Mouse (Mus musculus) cerebellum, adult 11 months (tissue): ENCODE data around the gene Klhl35.

Experiments used
- DNase-seq: peaks from one replicate; pipeline ENCODE4 v3.0.0; 2022

Klhl35 gene

DNA sequence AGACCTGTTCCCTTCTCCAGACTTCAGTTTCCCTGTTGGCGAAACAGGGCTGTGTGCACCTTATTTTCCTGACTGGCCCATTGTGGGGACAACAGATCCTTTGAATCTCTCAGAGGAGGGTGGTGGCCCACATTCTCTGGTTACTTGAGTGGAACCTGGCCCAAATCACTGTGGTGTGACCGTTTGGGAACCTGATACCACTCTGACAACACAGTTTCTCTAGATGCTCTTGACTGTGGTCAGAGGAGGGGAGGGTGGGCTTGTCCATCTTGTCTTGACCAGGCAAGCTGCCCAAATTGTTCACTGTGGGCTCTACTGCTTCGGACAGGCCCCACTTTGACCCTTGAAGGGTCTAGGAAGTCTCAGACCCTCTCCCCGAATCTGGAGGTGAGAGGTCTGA is 11.8 kb upstream of the Klhl35 start:
- no peak for DNase-seq

- no peak for DNase-seq
These were observed 7.0 kb upstream of the Klhl35 start for GRCm38 (mm10) chr7:99458849-99459248.

DNA sequence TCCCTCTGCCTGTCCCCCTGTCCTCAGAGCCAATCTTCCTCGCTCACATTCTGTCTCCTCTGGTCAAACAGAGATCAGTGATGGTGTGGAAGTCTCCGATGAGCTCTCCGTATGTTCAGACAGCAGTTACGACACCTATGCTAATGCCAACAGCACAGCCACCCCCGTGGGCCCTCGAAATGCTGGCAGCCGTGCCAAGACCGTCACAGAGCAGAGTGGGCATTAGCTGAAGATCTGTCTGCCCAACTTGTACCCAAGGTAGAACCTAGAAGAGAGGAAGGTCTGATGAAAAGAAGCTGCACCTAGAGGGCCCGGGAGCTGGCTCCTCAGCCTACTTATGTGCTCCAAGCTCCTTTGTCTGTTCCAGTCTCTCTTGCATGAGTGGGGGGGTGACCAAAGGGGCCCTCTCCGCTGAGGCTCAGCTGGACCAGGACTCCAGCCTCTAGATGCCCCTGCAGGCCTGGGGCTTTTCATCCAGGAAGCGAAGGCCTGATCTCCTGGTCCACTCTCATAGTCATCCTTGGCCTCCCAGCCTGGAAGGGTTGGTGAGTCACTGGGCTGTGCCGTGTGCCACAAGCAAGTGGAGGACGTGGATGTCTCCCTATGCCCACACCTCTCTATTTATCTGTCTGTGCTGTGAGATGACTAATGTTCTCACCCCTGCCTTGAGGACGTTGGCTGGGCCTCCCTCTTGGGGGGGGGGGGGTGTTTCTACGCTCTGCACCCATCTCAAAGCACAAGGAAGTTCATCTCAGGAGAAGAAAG is 5.7 kb upstream of the Klhl35 start:
- DNase-seq = no peak

DNA sequence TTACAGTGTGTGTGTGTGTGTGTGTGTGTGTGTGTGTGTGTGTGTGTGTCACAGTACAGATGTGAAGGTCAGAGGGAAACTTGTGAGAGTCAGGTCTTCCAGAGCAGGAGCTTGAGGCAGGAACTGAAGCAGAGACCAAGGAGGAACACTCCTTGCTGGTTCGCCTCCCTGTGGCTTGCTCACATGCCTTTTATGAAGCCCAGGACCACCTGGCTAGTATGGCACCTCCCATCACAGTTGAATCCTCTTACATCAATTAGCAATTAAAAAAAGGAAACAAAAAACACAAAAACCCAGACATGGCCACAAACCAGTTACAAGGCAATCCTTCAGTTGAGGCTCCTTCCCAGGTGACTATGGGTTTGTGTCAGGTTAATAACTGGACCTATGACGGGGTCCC is 2.7 kb upstream of the Klhl35 start:
- DNase-seq = no peak

GRCm38 (mm10) chr7:99467916-99468282 is 2.1 kb downstream of the Klhl35 start:
- peak; percentile 68 for DNase-seq

- DNase-seq = peak; percentile 41
These were observed 2.7 kb downstream of the Klhl35 start for GRCm38 (mm10) chr7:99468283-99469132.

DNA sequence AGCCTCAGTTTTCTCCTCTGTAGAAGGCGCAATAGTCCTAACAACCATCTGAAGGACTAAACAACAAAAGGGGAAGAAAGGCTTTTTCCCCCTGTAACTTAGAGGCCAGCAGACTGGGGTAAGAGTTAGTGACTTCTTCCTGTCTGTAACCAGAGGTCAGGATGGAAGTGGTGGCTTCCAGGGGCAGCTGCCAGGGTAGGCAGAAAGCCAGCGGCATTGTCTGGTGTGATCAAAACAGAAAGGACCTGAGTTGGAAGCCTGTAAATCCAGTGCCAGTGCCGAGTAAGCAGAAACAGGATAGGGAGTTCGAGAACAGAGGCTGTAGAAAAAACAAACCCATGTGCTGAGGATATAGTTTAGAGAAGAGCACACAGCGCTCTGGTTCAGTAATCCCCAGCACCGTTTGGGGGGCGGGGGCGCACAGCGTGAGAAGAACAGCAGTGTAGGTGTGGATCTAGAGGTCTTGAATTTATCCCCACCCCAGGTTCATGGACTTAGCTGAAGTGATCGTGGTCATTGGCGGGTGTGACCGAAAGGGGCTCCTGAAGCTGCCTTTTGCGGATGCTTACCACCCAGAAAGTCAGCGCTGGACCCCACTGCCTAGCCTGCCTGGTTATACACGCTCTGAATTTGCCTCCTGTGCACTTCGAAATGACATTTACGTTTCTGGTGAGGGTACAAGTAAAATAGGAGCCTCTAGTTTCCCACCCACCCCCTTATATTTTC is 4.0 kb downstream of the Klhl35 start:
- DNase-seq = no peak

DNA sequence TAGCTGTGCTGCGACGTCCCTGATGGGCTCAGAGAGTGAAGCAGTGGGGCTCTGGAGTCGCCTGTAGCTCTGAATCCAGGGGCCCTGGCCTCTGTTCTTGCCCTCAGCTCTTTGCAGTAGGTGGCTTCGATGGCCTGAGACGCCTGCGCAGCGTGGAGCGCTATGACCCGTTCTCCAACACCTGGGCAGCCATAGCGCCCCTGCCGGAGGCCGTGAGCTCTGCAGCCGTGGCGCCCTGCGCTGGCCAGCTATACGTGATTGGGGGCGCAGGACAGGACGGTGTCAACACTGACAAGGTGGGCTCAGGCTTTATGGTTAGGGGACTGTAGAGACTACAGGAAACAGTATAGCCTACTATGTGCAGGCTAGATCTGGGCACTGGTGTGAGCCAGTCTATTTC is 5.8 kb downstream of the Klhl35 start:
- no peak for DNase-seq

DNA sequence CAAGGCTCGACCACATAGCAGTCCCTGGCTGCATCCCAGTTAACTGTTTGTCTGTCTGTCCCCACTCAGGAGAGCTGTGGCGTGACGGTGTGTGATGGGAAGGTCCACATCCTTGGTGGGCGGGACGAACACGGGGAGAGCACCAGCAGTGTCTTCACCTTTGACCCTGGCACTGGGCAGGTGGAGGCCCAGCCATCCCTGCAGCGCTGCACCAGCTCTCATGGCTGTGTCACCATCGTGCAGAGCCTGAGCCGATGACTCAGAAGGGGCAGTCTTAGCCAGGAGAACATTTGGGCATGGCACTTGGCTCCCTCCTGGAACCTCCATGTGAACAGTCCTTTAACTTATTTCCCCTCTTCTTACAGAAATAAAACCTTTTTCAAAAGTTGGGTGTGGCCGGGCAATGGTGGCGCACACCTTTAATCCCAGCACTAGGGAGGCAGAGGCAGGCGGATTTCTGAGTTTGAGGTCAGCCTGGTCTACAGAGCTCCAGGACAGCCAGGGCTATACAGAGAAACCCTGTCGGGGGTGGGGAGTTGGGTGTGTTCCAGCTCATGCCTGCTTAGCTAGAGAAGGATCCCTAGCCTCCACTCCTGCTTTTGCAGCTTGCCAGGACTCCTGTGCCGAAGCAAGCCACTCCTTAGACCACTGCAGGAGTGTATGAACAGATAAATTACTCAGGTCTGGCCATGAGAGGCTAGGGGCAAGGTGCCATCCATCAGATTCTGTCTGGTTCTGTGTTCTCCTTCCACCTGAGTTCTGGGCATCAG is 8.0 kb downstream of the Klhl35 start:
- DNase-seq = no peak

DNA sequence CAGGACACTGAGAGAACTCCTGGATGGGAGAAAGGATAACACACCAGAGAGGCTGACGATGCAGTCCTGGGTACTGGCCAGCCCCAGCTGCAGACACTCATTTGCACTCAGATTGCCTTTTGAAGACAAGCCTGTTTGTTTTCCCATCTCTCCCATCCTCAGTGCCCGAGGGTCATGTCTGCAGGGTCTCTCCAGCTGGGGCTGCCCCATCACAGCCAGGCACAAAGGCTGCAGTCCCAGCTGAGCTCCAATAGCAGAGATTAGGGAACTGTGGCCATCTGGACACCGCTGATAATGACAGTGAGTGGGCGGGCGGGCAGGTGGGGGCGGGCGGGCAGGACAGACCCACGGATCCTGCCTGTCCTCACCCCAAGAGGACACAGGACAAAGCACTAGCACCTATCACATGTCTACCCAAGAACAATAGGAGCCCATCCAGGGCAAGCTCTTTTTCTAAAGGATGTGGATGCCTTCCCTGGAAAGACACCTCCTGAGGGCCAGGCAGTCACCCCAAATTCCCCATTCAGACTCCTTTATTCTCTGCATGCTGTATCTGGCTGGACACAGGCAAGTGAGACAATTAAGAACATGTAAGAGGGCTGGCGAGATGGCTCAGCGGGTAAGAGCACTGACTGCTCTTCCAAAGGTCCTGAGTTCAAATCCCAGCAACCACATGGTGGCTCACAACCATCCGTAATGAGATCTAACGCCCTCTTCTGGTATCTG is 9.2 kb downstream of the Klhl35 start:
- no peak for DNase-seq

GRCm38 (mm10) chr7:99475562-99475911 is 9.7 kb downstream of the Klhl35 start:
- DNase-seq = no peak

DNA sequence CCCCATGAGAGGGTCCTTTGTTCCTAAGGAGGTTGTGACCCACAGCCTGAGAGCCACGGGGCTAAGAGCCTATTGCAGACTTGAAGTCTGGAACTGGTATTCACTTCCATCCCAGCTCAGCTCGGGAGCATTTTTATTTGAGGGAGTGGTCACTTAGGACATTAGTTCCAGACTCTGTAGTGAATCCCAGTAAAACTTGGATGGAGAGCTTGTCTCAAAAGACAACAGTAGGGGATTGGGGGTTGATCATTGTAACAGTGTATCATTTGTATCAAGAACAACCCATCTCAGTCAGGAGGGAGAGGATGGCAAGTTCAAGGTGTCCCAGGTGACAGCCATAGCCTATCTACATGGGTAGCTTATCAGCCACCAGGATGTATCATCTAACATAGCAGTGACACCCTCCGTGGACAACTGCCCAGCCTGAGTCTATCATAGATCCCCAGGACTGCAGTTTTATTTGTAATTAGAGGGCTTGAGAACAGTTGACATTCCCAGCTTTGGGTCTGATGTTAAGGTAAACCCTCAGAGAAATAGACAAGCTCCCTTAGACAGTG is 10.8 kb downstream of the Klhl35 start:
- no peak for DNase-seq

DNA sequence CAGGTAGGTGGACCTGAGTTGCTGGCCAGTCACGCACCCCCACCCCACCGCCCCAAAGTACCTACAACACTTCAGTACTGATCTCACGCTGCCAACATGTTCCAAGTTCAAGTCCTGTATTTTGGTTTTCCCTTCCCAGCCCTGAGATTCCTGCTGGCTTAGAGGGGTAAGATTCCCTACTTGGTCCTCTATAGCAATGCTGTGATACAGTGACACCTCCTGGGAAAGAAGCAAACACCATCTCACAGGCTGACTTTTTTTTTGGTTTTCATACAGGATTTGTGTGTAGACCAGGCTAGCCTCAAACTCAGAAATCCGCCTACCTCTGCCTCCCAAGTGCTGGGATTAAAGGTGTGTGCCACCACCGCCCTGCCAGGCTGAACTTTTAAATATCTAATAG is 11.4 kb downstream of the Klhl35 start:
- DNase-seq = no peak

DNA sequence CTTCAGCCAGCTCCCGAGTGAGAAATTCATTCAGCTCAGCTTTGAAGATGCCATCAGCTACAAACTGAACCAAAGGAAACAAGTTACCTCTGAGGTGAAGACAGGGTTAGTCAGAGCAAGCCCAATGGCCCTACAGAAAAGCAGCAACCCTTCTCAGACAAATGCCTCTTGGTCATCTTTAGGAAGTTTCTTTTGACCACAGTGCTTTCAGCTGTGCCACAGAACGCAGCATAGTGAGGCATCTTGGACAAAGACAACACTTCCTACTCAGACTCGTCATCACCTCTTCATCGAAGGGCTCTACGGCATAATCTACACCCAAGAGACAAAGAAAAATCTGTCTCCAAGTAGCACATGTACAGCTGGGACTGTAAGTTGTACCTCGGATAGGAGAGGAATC is 16.8 kb downstream of the Klhl35 start:
- no peak for DNase-seq

GRCm38 (mm10) chr7:99483271-99483923 is 17.6 kb downstream of the Klhl35 start, which contains the start of gene Rps3:
TSS of gene Rps3 (minus strand) at chr7:99483738.
- DNase-seq = peak; percentile 90

GRCm38 (mm10) chr7:99483924-99484319 is 18.1 kb downstream of the Klhl35 start:
- no peak for DNase-seq

- DNase-seq = no peak
These were observed 18.9 kb downstream of the Klhl35 start for GRCm38 (mm10) chr7:99484679-99485078.

DNA sequence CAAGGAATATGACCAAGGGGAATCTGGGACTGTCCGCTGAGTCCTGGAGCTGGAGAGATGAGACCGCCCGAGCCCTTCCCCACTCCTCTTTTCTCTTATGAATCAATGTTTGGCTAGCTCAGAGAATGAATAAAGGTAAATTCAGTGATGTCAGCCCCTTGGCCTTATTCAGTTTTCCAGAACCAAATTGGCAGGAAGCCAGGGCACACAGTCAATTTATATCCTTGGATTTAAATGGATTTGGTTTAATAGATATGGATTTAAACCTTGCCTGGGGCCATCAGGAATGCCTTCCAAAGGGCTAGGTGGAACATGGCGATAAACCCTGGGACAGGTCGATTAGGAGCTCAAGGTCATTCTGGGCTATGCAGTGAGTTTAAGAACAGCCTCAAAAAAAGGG is 23.9 kb downstream of the Klhl35 start:
- no peak for DNase-seq

DNA sequence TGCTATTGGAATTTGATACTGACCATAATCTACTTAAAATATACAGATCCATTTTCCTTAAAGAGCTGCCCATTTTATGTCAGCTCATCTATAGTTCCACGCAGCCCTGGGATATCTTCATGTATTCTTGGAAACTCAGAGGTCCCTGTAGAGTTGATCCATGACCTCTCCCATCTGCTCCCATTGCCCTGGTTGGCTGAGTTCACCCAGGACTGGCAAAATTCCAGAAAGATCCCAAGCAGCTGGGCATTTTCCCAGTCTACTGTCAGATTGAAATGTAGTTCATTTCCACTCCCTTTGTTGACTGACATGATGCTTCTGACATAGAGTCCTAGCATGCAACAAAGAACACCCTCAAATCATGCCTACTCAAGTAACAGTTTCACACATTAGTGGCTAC is 33.3 kb downstream of the Klhl35 start:
- no peak for DNase-seq

DNA sequence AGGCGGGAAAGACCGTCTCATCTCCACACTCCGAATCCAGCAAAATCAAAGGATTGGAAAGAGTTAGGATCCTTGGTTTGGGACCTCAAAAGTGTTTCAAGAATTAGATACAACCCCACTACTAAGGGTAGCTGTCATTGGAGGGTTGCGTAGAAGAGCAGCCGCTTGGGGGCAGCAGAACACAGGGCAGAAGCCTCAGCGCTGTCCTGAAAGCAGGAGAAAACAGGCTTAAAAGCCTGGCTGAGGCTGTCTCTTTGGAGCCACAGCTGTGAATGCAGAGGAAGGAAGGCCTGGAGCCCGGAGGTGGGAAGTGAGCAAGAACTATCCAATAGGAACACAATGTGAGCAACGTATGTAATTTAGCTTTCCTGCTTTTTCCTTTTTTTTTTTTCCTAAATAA is 34.4 kb downstream of the Klhl35 start:
- peak; percentile 62 for DNase-seq

DNA sequence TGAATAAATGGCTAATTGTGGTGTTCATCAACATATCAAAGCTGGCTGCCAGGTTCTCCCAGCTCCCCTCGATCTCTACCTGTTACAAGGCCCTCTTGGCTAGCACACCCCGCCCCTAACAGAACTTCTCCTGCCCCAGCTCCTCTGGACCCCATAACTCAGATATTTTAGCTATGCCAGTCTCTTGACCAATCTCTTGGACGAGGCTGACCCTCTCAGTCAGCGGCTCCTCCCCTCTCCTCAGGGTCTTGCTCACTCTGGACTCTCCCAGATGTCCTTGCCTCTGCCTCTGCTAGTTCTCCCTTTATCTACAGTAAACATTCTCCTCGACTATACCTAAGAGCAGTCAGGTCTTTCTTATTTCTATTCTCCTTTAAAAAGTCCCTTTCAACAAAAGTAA is 34.9 kb downstream of the Klhl35 start:
- no peak for DNase-seq
